Mouse (Mus musculus) CH12.LX (cell line): ENCODE data around the gene Spdya. TPM values are rescaled to one million over a fixed set of nuclear protein-coding genes. Genes with fewer than 3 reads are reported as not detected.
A peak's percentile ranks its signal among the peaks of the same experiment; 100 is the strongest.

Experiments
- DNase-seq: peaks from one replicate; pipeline ENCODE4 v3.0.0-alpha.2; 2013; ENCODE audit errors: extremely low read depth
- H3K27ac ChIP-seq: 2 replicates; pipeline ENCODE4 v1.5.1; 2012; ENCODE audit warnings: low read depth, mild to moderate bottlenecking, control low read depth, moderate library complexity; ENCODE audit not compliant: insufficient read depth
- H3K27me3 ChIP-seq: replicated peaks from 2 replicates; pipeline ENCODE3; 2012; ENCODE audit warnings: inconsistent platforms
- H3K36me3 ChIP-seq, 2 experiments: replicated peaks in 1 of 2; 2 replicates each; pipeline versions ENCODE3 to v1.6.1; 2012; ENCODE audit warnings: inconsistent platforms in 1 of 2, low read length in 1 of 2, mild to moderate bottlenecking in 1 of 2, mixed read lengths in 1 of 2, moderate library complexity in 1 of 2; ENCODE audit not compliant: control insufficient read depth in 1 of 2, insufficient read depth in 1 of 2
- H3K4me1 ChIP-seq, 2 experiments: 2 replicates each; pipeline ENCODE4 v1.6.1; 2012; ENCODE audit warnings: inconsistent platforms in 1 of 2, moderate library complexity in 1 of 2; ENCODE audit not compliant: insufficient read depth in 2 of 2, control insufficient read depth in 1 of 2
- H3K4me2 ChIP-seq: 2 replicates; pipeline ENCODE4 v1.6.1; 2012; ENCODE audit warnings: low read depth, mild to moderate bottlenecking, control low read depth; ENCODE audit not compliant: poor library complexity, insufficient read depth, severe bottlenecking
- H3K4me3 ChIP-seq, 3 experiments: fragments of 150-350 bp in 1 of 3; sonication (generic) in 1 of 3; replicated peaks in 1 of 3; 2 replicates each; pipeline versions ENCODE3 to v1.5.1; 2011 to 2012; ENCODE audit warnings: low read depth in 2 of 3, low read length in 2 of 3, mild to moderate bottlenecking in 2 of 3, moderate library complexity in 2 of 3, control low read depth in 1 of 3, improper control_type of control experiment in 1 of 3, inconsistent platforms in 1 of 3, mixed read lengths in 1 of 3; ENCODE audit not compliant: poor library complexity in 1 of 3
- H3K79me2 ChIP-seq: replicated peaks from 2 replicates; pipeline ENCODE4 v1.6.1; 2012; ENCODE audit warnings: mild to moderate bottlenecking, moderate library complexity; ENCODE audit not compliant: control insufficient read depth, poor library complexity, insufficient read depth, severe bottlenecking; ENCODE audit errors: extremely low read depth
- H3K9ac ChIP-seq: 2 replicates; pipeline ENCODE4 v1.6.1; 2012; ENCODE audit warnings: low read depth, mild to moderate bottlenecking, control low read depth, moderate library complexity; ENCODE audit not compliant: insufficient read depth
- H3K9me3 ChIP-seq: replicated peaks from 2 replicates; pipeline ENCODE3; 2012; ENCODE audit warnings: low read length, inconsistent platforms, mixed read lengths
- BHLHE40 ChIP-seq: IDR thresholded peaks from 2 replicates; pipeline ENCODE4 v1.6.1; 2011; ENCODE audit warnings: mild to moderate bottlenecking, low read depth, low read length, improper control_type of control experiment
- CHD1 ChIP-seq: IDR thresholded peaks from 2 replicates; pipeline ENCODE4 v1.6.1; 2012; ENCODE audit warnings: low read depth, low read length, improper control_type of control experiment, inconsistent platforms
- CHD2 ChIP-seq: IDR thresholded peaks from 2 replicates; pipeline ENCODE4 v1.6.1; 2011; ENCODE audit warnings: low read length, improper control_type of control experiment
- CTCF ChIP-seq, 2 experiments: IDR thresholded peaks in 1 of 2; conservative IDR thresholded peaks in 1 of 2; 2 replicates each; pipeline ENCODE4 v1.5.1; 2011 to 2012; ENCODE audit warnings: low read depth in 2 of 2, low read length in 2 of 2, improper control_type of control experiment in 1 of 2, inconsistent platforms in 1 of 2, mild to moderate bottlenecking in 1 of 2, moderate library complexity in 1 of 2
- EP300 ChIP-seq: IDR thresholded peaks from 2 replicates; pipeline ENCODE4 v1.6.1; 2011; ENCODE audit warnings: low read length, improper control_type of control experiment
- HCFC1 ChIP-seq: IDR thresholded peaks from 2 replicates; pipeline ENCODE4 v1.6.1; 2012; ENCODE audit warnings: low read depth, mild to moderate bottlenecking, inconsistent platforms, low read length, improper control_type of control experiment
- JUND ChIP-seq: conservative IDR thresholded peaks from 2 replicates; pipeline ENCODE4 v1.6.1; 2011; ENCODE audit warnings: low read depth, low read length, improper control_type of control experiment
- KAT2A ChIP-seq: IDR thresholded peaks from 2 replicates; pipeline ENCODE4 v1.6.1; 2012; ENCODE audit warnings: low read length, improper control_type of control experiment, inconsistent platforms; ENCODE audit not compliant: insufficient replicate concordance
- MAX ChIP-seq: IDR thresholded peaks from 2 replicates; pipeline ENCODE4 v1.6.1; 2011; ENCODE audit warnings: low read length, improper control_type of control experiment
- MEF2A ChIP-seq: IDR thresholded peaks from 2 replicates; pipeline ENCODE4 v1.6.1; 2014; ENCODE audit warnings: low read depth, mild to moderate bottlenecking, inconsistent platforms, low read length, improper control_type of control experiment, borderline replicate concordance
- MXI1 ChIP-seq: IDR thresholded peaks from 2 replicates; pipeline ENCODE4 v1.6.1; 2011; ENCODE audit warnings: mild to moderate bottlenecking, low read depth, low read length, improper control_type of control experiment
- NRF1 ChIP-seq: IDR thresholded peaks from 2 replicates; pipeline ENCODE4 v1.6.1; 2014; ENCODE audit warnings: low read depth, mild to moderate bottlenecking, inconsistent platforms, low read length, improper control_type of control experiment, moderate library complexity
- PAX5 ChIP-seq: IDR thresholded peaks from 2 replicates; pipeline ENCODE4 v1.6.1; 2012; ENCODE audit warnings: low read length, inconsistent platforms, mixed read lengths
- POLR2A ChIP-seq: IDR thresholded peaks from 2 replicates; pipeline ENCODE4 v1.6.1; 2011; ENCODE audit warnings: low read depth, mild to moderate bottlenecking, improper control_type of control experiment, low read length
- POLR2AphosphoS2 ChIP-seq: IDR thresholded peaks from 2 replicates; pipeline ENCODE4 v1.6.1; 2011; ENCODE audit warnings: low read depth, low read length, improper control_type of control experiment
- SIN3A ChIP-seq: IDR thresholded peaks from 2 replicates; pipeline ENCODE4 v1.6.1; 2012; ENCODE audit warnings: low read length, improper control_type of control experiment, inconsistent platforms
- SMC3 ChIP-seq: IDR thresholded peaks from 2 replicates; pipeline ENCODE4 v1.6.1; 2011; ENCODE audit warnings: low read depth, low read length, improper control_type of control experiment
- TCF12 ChIP-seq: IDR thresholded peaks from 2 replicates; pipeline ENCODE4 v1.6.1; 2014; ENCODE audit warnings: low read depth, mild to moderate bottlenecking, inconsistent platforms, low read length, improper control_type of control experiment
- USF2 ChIP-seq: conservative IDR thresholded peaks from 2 replicates; pipeline ENCODE4 v1.6.1; 2011; ENCODE audit warnings: low read depth, low read length, improper control_type of control experiment
- dilution Hi-C: fragments of 300-500 bp; cut with MboI; formaldehyde crosslinking; loops from 2 replicates; pipeline ENCODE4 v1.14.3; 2020; ENCODE audit warnings: low sequenced_read_pairs; ENCODE audit not compliant: extremely low pct_unique_long_range_greater_than_20kb, extremely low pct_ligation_motif_present
- in situ Hi-C: fragments of 300-500 bp; cut with MboI; formaldehyde crosslinking; loops from 3 replicates; pipeline ENCODE4 v1.14.3; 2019; ENCODE audit warnings: low sequenced_read_pairs, low pct_ligation_motif_present, low pct_unique_long_range_greater_than_20kb, mixed read lengths
- polyA plus RNA-seq: library from polyadenylated mRNA; unstranded; fragments of >175 nt; gene quantifications from 2 replicates; pipeline ENCODE4 v1.2.1, GENCODE M21; 2012; ENCODE audit warnings: low read depth; ENCODE audit not compliant: insufficient read length
- total RNA-seq, 2 experiments: library from RNA; depleted of rRNA; stranded (reverse); fragments of 300-350 nt in 1 of 2; fragments of >200 nt in 1 of 2; gene quantifications; 2 replicates each; pipeline ENCODE4 v1.2.3; 2012 to 2014

Gene Spdya
- total and polyA plus RNA-seq, 3 experiments, result 0.04 to 0.80 TPM; not detected in 1

DNA sequence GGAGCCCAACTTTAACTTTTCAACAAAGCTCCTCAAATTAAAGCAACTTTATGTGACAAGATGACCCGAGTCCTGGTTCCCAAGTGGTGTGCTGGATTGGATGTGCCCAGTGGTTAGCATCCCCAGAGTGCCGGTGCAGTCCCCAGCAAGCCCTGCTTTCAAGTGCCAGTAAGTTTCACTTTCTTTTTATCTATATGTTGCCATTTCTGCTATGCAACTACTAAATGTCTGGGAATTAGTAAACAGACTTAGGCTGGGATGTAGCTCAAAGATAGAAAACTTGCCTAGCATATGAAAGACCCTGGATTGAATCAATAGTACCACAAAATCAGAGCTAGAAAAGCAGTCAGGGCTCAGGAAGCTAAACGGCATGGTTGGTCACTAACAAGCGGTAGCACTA is 66.1 kb downstream of the Spdya start (continued):
- TF ChIP-seq BHLHE40, result 0 out of 2 replicates have a peak, but pooled peaks have one; percentile 11
- no peak for TF ChIP-seq TCF12
- peak; percentile 63; the same call in 1 of the 2 replicates for TF ChIP-seq MXI1
- no peak for TF ChIP-seq MAX
- TF ChIP-seq POLR2AphosphoS2, result no peak
- peak; percentile 42; the same call in 1 of the 2 replicates for TF ChIP-seq CHD1
- TF ChIP-seq KAT2A, result no peak
- TF ChIP-seq USF2, result no peak
- no peak for TF ChIP-seq PAX5
- no peak for TF ChIP-seq NRF1
- TF ChIP-seq EP300, result no peak
- no peak for TF ChIP-seq CHD2
- TF ChIP-seq, all 38 proteins: peak for 6

DNA sequence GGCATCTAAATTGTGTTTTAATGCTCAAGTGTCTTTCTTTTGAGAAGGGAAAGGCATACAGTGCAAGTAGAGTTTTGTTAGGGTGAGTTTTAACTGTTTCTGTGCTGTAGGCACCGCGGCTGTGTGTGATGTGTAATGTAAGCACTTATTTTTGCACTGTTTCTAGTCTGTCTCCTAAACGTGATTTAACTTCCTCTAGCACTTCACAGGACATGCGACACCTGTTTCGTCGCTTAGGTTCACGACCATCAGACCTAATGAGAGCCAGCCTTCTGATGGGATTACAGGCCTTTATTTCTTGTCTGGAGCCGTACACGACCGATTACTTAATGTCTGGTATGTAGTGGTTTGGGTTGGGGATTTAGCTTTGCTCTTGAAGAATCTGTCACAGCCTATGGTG is 79.9 kb downstream of the Spdya start:
- in situ Hi-C loops (no loop called here), dilution Hi-C loops (no loop called here)
- H3K4me3 ChIP-seq, result no peak overlapping the region

DNA sequence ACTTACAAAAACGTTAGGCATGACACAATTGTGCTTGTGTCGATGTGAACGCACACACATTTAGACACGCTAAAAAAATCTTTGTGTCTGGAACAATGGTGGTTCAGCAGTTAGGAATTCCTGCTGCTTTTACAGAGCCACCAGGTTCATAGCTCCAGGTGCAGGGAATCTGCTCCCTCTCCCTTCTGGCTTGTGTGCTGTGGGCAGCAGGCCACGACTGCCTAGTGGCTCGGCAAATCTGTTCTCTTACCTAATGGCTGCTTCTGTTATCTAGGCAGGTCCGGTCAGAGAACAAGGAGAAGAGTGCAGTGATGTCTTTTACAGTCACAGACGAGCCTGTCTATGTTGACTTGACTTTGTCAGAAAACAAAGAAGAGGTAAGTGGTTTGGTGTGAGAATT is 81.5 kb downstream of the Spdya start:
- no peak for DNase-seq
- Histone ChIP-seq H3K79me2 (peaks cover 66% of the 10 kb centered on the region), H3K4me3 (no peak overlapping the region), H3K36me3 (peaks cover 81 to 96% of the 10 kb centered on the region in 2 experiments), H3K9me3 (no peaks in the 10 kb centered on the region), H3K27ac (no peak overlapping the region), H3K9ac (no peak overlapping the region), H3K4me2 (no peak overlapping the region), H3K4me1 (no peaks in the 10 kb centered on the region), H3K27me3 (no peaks in the 10 kb centered on the region)
- in situ Hi-C loops, result no loop called here
- TF ChIP-seq JUND, result no peak
- TF ChIP-seq CHD2, result no peak
- TF ChIP-seq HCFC1, result no peak
- TF ChIP-seq NRF1, result no peak
- 0 out of 2 replicates have a peak, but pooled peaks have one; percentile 11 for TF ChIP-seq POLR2A
- no peak for TF ChIP-seq CTCF (conservative IDR thresholded peaks at IDR 0.05 in 1 of 2, IDR thresholded peaks at IDR 0.05 in 1 of 2; ENCODE audit: low read depth in 2 of 2, low read length in 2 of 2)
- TF ChIP-seq KAT2A, result no peak
- dilution Hi-C loops, result no loop called here

More for the DNA sequence above, 79.9 kb downstream of the Spdya start:
- Histone ChIP-seq H3K4me1 (no peaks in the 10 kb centered on the region), H3K36me3 (peaks cover 80 to 96% of the 10 kb centered on the region in 2 experiments), H3K79me2 (peaks cover 65% of the 10 kb centered on the region), H3K9me3 (no peaks in the 10 kb centered on the region), H3K4me2 (no peak overlapping the region), H3K27ac (no peak overlapping the region), H3K9ac (no peak overlapping the region), H3K27me3 (no peaks in the 10 kb centered on the region)
- DNase-seq, result no peak
- TF ChIP-seq SMC3 (no peak), CHD2 (no peak), CTCF (conservative IDR thresholded peaks at IDR 0.05 in 1 of 2, IDR thresholded peaks at IDR 0.05 in 1 of 2; ENCODE audit: low read depth in 2 of 2, low read length in 2 of 2) (no peak), MEF2A (no peak), MXI1 (no peak), SIN3A (no peak), MAX (no peak), JUND (no peak)
